Mouse (Mus musculus) small intestine, adult 2 months (tissue): ENCODE measurements around the gene Oas2.

Experiments used
- CTCF ChIP-seq: fragments of 200-500 bp; IDR thresholded peaks from 2 replicates; pipeline ENCODE4 v1.5.1; 2012; ENCODE audit warnings: low read depth, mild to moderate bottlenecking, control low read depth, inconsistent platforms, low read length, moderate library complexity, mixed read lengths; ENCODE audit not compliant: insufficient replicate concordance, insufficient read length; ENCODE audit errors: extremely low read depth
- POLR2A ChIP-seq: fragments of 200-500 bp; IDR thresholded peaks from 2 replicates; pipeline ENCODE4 v1.6.1; 2012; ENCODE audit warnings: low read depth, mild to moderate bottlenecking, control low read depth, inconsistent platforms, low read length, moderate library complexity

DNA sequence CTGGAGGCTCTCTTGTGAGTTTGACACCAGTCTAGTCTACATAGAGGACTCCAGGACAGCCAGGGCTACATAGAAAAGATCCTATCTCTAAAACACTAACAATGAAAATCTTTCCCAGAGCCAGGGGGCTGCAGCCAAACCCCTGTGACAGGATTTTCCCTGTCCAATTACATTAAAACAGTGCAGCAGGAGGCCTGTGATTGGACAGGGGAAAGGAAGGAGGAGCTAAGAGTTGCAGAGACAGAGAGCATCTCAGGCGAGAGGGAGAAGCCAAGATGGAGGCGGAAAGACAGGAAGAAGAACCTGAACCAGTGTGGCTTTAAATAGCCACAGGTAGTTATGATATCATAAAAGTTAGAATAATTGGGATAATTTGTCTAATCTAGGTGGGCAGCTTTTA, 32.8 kb upstream of the Oas2 start:
- TF ChIP-seq CTCF (no peak), POLR2A (no peak)
